Mouse (Mus musculus) olfactory bulb, adult 2 months (tissue): Measurements from ENCODE around the gene Golph3l.

ENCODE experiments used
- CTCF ChIP-seq: fragments of 200-500 bp; IDR thresholded peaks from 2 replicates; pipeline ENCODE4 v1.5.1; 2012; ENCODE audit warnings: low read depth, mild to moderate bottlenecking, low read length, moderate library complexity; ENCODE audit not compliant: insufficient read depth
- POLR2A ChIP-seq: fragments of 200-500 bp; IDR thresholded peaks from 2 replicates; pipeline ENCODE4 v1.6.1; 2012; ENCODE audit warnings: mild to moderate bottlenecking, low read depth, low read length, moderate library complexity; ENCODE audit not compliant: insufficient read depth

GRCm38 (mm10) chr3:95660788-95661478 lies 72.2 kb downstream of the Golph3l start:
- no peak for TF ChIP-seq POLR2A
- TF ChIP-seq CTCF = no peak
